1 mouse cellular context compared by ENCODE assay signal in the genomic region with DNA sequence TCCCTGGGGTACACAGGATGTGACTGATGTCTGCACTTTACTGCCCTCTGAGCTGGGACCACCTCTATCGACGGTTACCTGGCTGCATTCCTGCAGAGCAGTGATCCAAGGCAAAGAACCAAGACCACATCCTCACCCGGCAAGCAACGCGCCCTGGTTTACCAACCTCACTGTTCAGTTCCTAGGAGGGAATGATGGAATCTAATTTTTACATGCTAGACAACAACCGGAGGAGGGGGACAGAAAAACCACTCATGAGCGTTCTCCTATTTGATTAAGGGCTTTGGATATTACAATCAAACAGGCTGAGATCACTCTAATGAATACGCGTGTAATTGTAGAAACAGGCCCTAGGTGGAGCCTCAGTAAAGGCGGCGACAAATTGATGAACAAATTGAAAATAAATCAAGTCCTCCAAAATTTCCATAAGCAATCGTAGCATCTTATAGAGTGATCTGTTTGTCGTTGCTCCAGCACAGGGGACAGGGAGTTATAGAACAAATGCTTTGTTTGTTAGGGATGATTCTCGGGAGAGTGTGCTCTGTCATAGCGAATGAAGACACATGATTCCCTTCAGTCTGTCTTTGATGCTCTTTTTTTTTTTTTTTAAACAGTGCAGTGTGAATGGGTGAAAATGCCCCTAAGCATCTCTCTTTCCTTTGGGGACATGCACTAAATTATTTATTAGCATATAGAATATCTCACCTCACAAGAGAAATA.
TF ChIP-seq lines count a peak whose summit lies in the region.

No protein-coding gene starts in this region.

TF ChIP-seq in CH12.LX, 34 proteins besides CTCF, POLR2A, EP300 and RAD21 (continued from another document):
- TF ChIP-seq USF2 (conservative IDR thresholded peaks at IDR 0.05; ENCODE audit: low read depth, low read length) (no peak), TCF12 (IDR thresholded peaks at IDR 0.05; ENCODE audit: low read depth, low read length) (no peak), MXI1 (IDR thresholded peaks at IDR 0.05; ENCODE audit: low read depth, low read length) (no peak), USF1 (IDR thresholded peaks at IDR 0.05; ENCODE audit: low read depth, low read length) (no peak), UBTF (IDR thresholded peaks at IDR 0.05; ENCODE audit: low read depth, low read length) (no peak)
